Mouse (Mus musculus) intestine, postnatal 0 days (tissue): Measurements from ENCODE around the gene Slc25a28. TPM values are rescaled to one million over a fixed set of nuclear protein-coding genes. Genes with fewer than 3 reads are reported as not detected.

Source experiments
- ATAC-seq: fragments of 200-750 bp; cut with Nextera tagmentation; 2 replicates; pipeline ENCODE4 v1.8.0; 2017; ENCODE audit warnings: mild to moderate bottlenecking, moderate TSS enrichment, moderate library complexity
- H3K27ac ChIP-seq: fragments of 300-500 bp; sonication (generic); 2 replicates; pipeline ENCODE4 v1.5.1; 2014; ENCODE audit warnings: mild to moderate bottlenecking, low read depth, low read length, moderate library complexity
- H3K27me3 ChIP-seq: fragments of 300-500 bp; sonication (generic); replicated peaks from 2 replicates; pipeline ENCODE4 v1.6.1; 2014; ENCODE audit warnings: low read length, mixed read lengths; ENCODE audit not compliant: control insufficient read depth, insufficient read depth
- H3K36me3 ChIP-seq: fragments of 300-500 bp; sonication (generic); 2 replicates; pipeline ENCODE4 v1.6.1; 2014; ENCODE audit warnings: mild to moderate bottlenecking, moderate library complexity; ENCODE audit not compliant: control insufficient read depth, insufficient read depth
- H3K4me1 ChIP-seq: fragments of 300-500 bp; sonication (generic); replicated peaks from 2 replicates; pipeline ENCODE4 v1.6.1; 2014; ENCODE audit warnings: antibody characterized with exemption, low read length, mixed read lengths; ENCODE audit not compliant: control insufficient read depth, insufficient read depth
- H3K4me2 ChIP-seq: fragments of 300-500 bp; sonication (generic); replicated peaks from 2 replicates; pipeline ENCODE4 v1.6.1; 2014; ENCODE audit warnings: low read depth, mild to moderate bottlenecking, moderate library complexity
- H3K4me3 ChIP-seq: fragments of 300-500 bp; sonication (generic); 2 replicates; pipeline ENCODE4 v1.5.1; 2014; ENCODE audit warnings: low read depth, low read length
- H3K9ac ChIP-seq: fragments of 300-500 bp; sonication (generic); 2 replicates; pipeline ENCODE4 v1.6.1; 2014; ENCODE audit warnings: mild to moderate bottlenecking, low read depth, low read length
- H3K9me3 ChIP-seq: fragments of 300-500 bp; sonication (generic); 2 replicates; pipeline ENCODE4 v1.6.1; 2016; ENCODE audit warnings: mixed run types; ENCODE audit not compliant: control insufficient read depth
- CTCF ChIP-seq: sonication (generic); IDR thresholded peaks from 2 replicates; pipeline ENCODE4 v1.5.1; 2016; ENCODE audit warnings: low read depth, mild to moderate bottlenecking, control low read depth, antibody characterized with exemption, moderate library complexity
- WGBS: fragments of 180-500 bp; shearing (Covaris S2); extraction: QIAGEN DNeasy Blood & Tissue Kit; methylation state at CpG from one replicate; pipeline ENCODE4 v1.1.7; 2014; 5-methylcytosine and 5-hydroxymethylcytosine counted together
- polyA plus RNA-seq: library from polyadenylated mRNA; unstranded; fragments of >200 nt; fragmentation: Nextera tagmentation; extraction: Ambion mirVana; gene quantifications from 2 replicates; pipeline ENCODE4 v1.2.1, GENCODE M21; 2015

Slc25a28 gene
- polyA plus RNA-seq: 20.6 and 20.7 TPM in 2 replicates

GRCm38 (mm10) chr19:43674730-43675524 is at the start of gene Slc25a28:
TSS of gene Slc25a28 (minus strand) at chr19:43674881.
- Histone ChIP-seq H3K4me2 (peak within 1 kb of the TSS; percentile 86), H3K4me3 (peak within 1 kb of the TSS; percentile 88), H3K36me3 (no peaks in the 10 kb centered on the region; the same call in 1 of the 2 replicates), H3K9ac (peak within 1 kb of the TSS; percentile 80), H3K27ac (peak within 1 kb of the TSS; percentile 93), H3K9me3 (no peaks in the 10 kb centered on the region), H3K4me1 (peaks cover 14% of the 10 kb centered on the region), H3K27me3 (no peaks in the 10 kb centered on the region)
- ATAC-seq: peak; percentile 94
- peak; percentile 93 for TF ChIP-seq CTCF
- WGBS: under 1% methylated on average over 67 of the region's 79 CpGs

- Histone ChIP-seq H3K9ac (no peak overlapping the region), H3K4me2 (no peak overlapping the region), H3K27ac (no peak overlapping the region), H3K4me3 (no peak overlapping the region), H3K4me1 (no peaks in the 10 kb centered on the region), H3K36me3 (peaks cover 92% of the 10 kb centered on the region), H3K27me3 (no peaks in the 10 kb centered on the region), H3K9me3 (no peaks in the 10 kb centered on the region)
- 92% methylated on average over 20 of the region's 20 CpGs for WGBS
- no peak for TF ChIP-seq CTCF
- no peak for ATAC-seq
Observed at GRCm38 (mm10) chr19:43724194-43724593, 49.5 kb upstream of the Slc25a28 start.

- TF ChIP-seq CTCF: no peak
- Histone ChIP-seq H3K4me3 (no peak overlapping the region), H3K27ac (no peak overlapping the region), H3K9me3 (no peaks in the 10 kb centered on the region), H3K36me3 (peaks cover 92% of the 10 kb centered on the region), H3K27me3 (no peaks in the 10 kb centered on the region), H3K9ac (no peak overlapping the region), H3K4me2 (no peak overlapping the region), H3K4me1 (no peaks in the 10 kb centered on the region)
- WGBS: 78% methylated on average over 10 of the region's 10 CpGs
- no peak for ATAC-seq
Observed at GRCm38 (mm10) chr19:43723501-43723900, 48.8 kb upstream of the Slc25a28 start.

- Histone ChIP-seq H3K4me1 (no peaks in the 10 kb centered on the region), H3K27ac (no peak overlapping the region), H3K4me2 (no peak overlapping the region), H3K9ac (no peak overlapping the region), H3K27me3 (no peaks in the 10 kb centered on the region), H3K4me3 (no peak overlapping the region), H3K9me3 (no peaks in the 10 kb centered on the region), H3K36me3 (peaks cover 92% of the 10 kb centered on the region)
- 85% methylated on average over 8 of the region's 8 CpGs for WGBS
- ATAC-seq: no peak
- TF ChIP-seq CTCF: no peak
Observed at GRCm38 (mm10) chr19:43722891-43723290, 48.2 kb upstream of the Slc25a28 start.

- Histone ChIP-seq H3K9ac (no peak overlapping the region), H3K27ac (no peak overlapping the region), H3K27me3 (no peaks in the 10 kb centered on the region), H3K4me1 (no peaks in the 10 kb centered on the region), H3K36me3 (peaks cover 87% of the 10 kb centered on the region), H3K4me2 (no peak overlapping the region), H3K4me3 (no peak overlapping the region), H3K9me3 (no peaks in the 10 kb centered on the region)
- ATAC-seq: no peak
- 95% methylated on average over 11 of the region's 11 CpGs for WGBS
- TF ChIP-seq CTCF: no peak
Observed at GRCm38 (mm10) chr19:43720061-43720460, 45.4 kb upstream of the Slc25a28 start.

- 72% methylated on average over 5 of the region's 5 CpGs for WGBS
- Histone ChIP-seq H3K4me2 (no peak overlapping the region), H3K27ac (peak overlapping the region; percentile 90; the same call in 1 of the 2 replicates), H3K4me3 (no peak overlapping the region), H3K27me3 (no peaks in the 10 kb centered on the region), H3K9me3 (no peaks in the 10 kb centered on the region), H3K36me3 (peaks cover 55% of the 10 kb centered on the region), H3K4me1 (no peaks in the 10 kb centered on the region; the same call in none of the 2 replicates), H3K9ac (no peak overlapping the region)
- no peak for ATAC-seq
- TF ChIP-seq CTCF: no peak
Observed at GRCm38 (mm10) chr19:43711971-43712370, 37.3 kb upstream of the Slc25a28 start.
